Mouse (Mus musculus): Measurements from ENCODE around the gene B3galt4.

The B3galt4 gene

DNA sequence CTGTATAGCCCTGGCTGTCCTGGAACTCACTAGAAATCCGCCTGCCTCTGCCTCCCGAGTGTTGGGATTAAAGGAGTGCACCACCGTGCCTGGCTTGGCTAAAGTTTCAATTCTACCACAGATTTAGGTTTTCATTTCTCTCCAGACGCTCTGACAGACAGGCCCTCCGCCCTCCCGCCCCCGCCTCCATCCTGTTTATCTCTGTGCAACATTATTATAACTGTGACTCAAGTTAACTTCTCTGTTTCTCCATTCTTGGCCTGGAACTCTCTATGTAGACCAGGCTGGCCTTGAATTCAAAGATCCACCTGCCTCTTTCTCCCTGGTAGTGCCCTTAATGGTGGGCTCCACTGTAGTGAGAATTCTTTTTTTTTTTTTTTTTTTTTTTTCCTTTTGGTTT is 48.8 kb downstream of the B3galt4 start:
- no peak for DNase-seq

GRCm38 (mm10) chr17:33902079-33902478 is 49.2 kb downstream of the B3galt4 start:
- DNase-seq: no peak

GRCm38 (mm10) chr17:33901653-33902052 is 49.6 kb downstream of the B3galt4 start:
- no peak for DNase-seq

DNA sequence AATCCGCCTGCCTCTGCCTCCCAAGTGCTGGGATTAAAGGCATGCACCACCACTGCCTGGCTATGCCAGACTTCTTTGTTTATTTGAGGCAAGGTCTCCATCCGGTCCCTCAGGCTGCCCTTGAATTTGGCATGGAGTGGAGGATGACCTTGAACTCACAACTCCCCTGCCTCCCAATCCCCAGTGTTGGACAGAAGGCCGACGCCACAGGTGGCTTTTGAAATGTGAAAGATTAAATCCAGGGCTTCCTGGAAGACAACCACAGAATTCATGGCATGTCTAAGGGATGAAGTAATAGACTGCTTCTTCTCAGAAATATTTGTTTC is 50.3 kb downstream of the B3galt4 start:
- no peak for DNase-seq

DNA sequence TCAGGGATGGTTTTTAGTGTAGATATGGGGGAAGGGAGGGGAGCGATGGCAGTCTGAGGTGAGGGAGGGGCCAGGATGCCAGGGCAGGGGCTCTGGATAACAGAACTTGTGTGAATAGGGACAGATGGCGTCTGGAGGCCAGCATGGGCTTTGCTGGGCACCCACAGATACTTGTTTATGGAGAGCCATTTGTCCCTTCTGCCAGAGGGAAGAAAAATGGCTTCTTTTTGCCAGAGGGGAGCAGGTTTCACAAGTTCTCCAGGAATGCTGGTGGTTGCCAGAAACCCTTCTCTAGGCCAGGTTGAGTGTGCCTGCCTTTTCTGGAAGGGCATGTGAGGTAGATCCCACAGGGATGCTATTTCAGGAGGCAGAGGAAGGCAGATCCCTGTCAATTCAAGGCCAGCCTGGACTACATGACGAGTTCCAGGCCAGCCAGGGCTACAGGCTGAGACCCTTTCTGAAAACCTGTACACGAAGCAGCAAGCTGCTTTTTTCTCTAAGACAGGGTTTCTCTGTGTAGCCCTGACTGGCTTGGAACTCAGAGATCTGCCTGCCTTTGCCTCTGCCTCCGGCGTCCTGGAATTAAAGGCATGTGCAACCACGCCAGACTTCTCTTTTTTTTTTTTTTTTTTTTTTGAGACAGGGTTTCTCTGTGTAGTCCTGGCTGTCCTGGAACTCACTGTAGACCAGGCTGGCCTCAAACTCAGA is 50.9 kb downstream of the B3galt4 start:
- DNase-seq: no peak

Data from kidney, postnatal 36 days (tissue).